Mouse (Mus musculus): ENCODE measurements around the gene Golgb1. TPM values are rescaled to one million over a fixed set of nuclear protein-coding genes. Genes with fewer than 3 reads are reported as not detected.

Golgb1 gene
- polyA plus RNA-seq, 1 experiment, result 14.3 TPM

- H3K27me3 ChIP-seq (ENCODE audit: control insufficient read depth, insufficient read depth, insufficient read length), result peaks cover 8% of the 10 kb centered on the region
- H3ac ChIP-seq (ENCODE audit: control insufficient read depth, insufficient read length), result no peak overlapping the region
- no peaks in the 10 kb centered on the region for H3K36me3 ChIP-seq (ENCODE audit: control insufficient read depth, insufficient read depth)
- no peak overlapping the region for H3K4me2 ChIP-seq (ENCODE audit: low read depth)
- no peak overlapping the region for H3K4me3 ChIP-seq
- no peaks in the 10 kb centered on the region for H3K79me2 ChIP-seq (ENCODE audit: control insufficient read depth, insufficient read depth)
- TF ChIP-seq SRF (IDR thresholded peaks at IDR 0.05; ENCODE audit: control insufficient read depth, insufficient read length, low read depth), result no peak
- no peak for TF ChIP-seq MAX (IDR thresholded peaks at IDR 0.05; ENCODE audit: low read depth)
- TF ChIP-seq TCF3 (IDR thresholded peaks at IDR 0.05; ENCODE audit: insufficient read length, low read depth), result no peak
- no peak for TF ChIP-seq POLR2AphosphoS2 (IDR thresholded peaks at IDR 0.05; ENCODE audit: insufficient read length, low read depth)
- no peak for TF ChIP-seq CEBPB (IDR thresholded peaks at IDR 0.05; ENCODE audit: insufficient read depth, poor library complexity, severe bottlenecking)
- TF ChIP-seq MYOD1 (IDR thresholded peaks at IDR 0.05; ENCODE audit: control insufficient read depth in 1 of 3, insufficient read length in 2 of 3, low read depth in 2 of 3), result no peak
- no peak for TF ChIP-seq TCF12 (IDR thresholded peaks at IDR 0.05; ENCODE audit: insufficient read depth, poor library complexity, severe bottlenecking)
- TF ChIP-seq POLR2A (IDR thresholded peaks at IDR 0.05; ENCODE audit: insufficient read length, low read depth), result no peak
- TF ChIP-seq MYOG (IDR thresholded peaks at IDR 0.05; ENCODE audit: control insufficient read depth in 1 of 3, insufficient read depth in 1 of 3, insufficient read length in 2 of 3, low read depth in 2 of 3), result no peak
- TF ChIP-seq USF1 (IDR thresholded peaks at IDR 0.05; ENCODE audit: low read depth), result no peak
- no peak for TF ChIP-seq REST (IDR thresholded peaks at IDR 0.05; ENCODE audit: insufficient read depth, insufficient read length)
- TF ChIP-seq E2F4 (IDR thresholded peaks at IDR 0.05; ENCODE audit: insufficient read depth), result no peak
These were observed 72.8 kb downstream of the Golgb1 start for GRCm38 (mm10) chr16:36947646-36948197.

GRCm38 (mm10) chr16:36949614-36950336, 74.8 kb downstream of the Golgb1 start:
- Histone ChIP-seq H3K4me2 (ENCODE audit: low read depth) (no peak overlapping the region), H3K4me3 (no peak overlapping the region), H3ac (ENCODE audit: control insufficient read depth, insufficient read length) (no peak overlapping the region), H3K36me3 (ENCODE audit: control insufficient read depth, insufficient read depth) (no peaks in the 10 kb centered on the region), H3K27me3 (ENCODE audit: control insufficient read depth, insufficient read depth, insufficient read length) (peaks cover 8% of the 10 kb centered on the region), H3K79me2 (ENCODE audit: control insufficient read depth, insufficient read depth) (no peaks in the 10 kb centered on the region)
- TF ChIP-seq MYOG (IDR thresholded peaks at IDR 0.05; ENCODE audit: control insufficient read depth in 1 of 3, insufficient read depth in 1 of 3, insufficient read length in 2 of 3, low read depth in 2 of 3) (no peak), MAX (IDR thresholded peaks at IDR 0.05; ENCODE audit: low read depth) (no peak), POLR2A (IDR thresholded peaks at IDR 0.05; ENCODE audit: insufficient read length, low read depth) (no peak), CEBPB (IDR thresholded peaks at IDR 0.05; ENCODE audit: insufficient read depth, poor library complexity, severe bottlenecking) (no peak), USF1 (IDR thresholded peaks at IDR 0.05; ENCODE audit: low read depth) (no peak), REST (IDR thresholded peaks at IDR 0.05; ENCODE audit: insufficient read depth, insufficient read length) (no peak), TCF3 (IDR thresholded peaks at IDR 0.05; ENCODE audit: insufficient read length, low read depth) (no peak), E2F4 (IDR thresholded peaks at IDR 0.05; ENCODE audit: insufficient read depth) (no peak), TCF12 (IDR thresholded peaks at IDR 0.05; ENCODE audit: insufficient read depth, poor library complexity, severe bottlenecking) (no peak), SRF (IDR thresholded peaks at IDR 0.05; ENCODE audit: control insufficient read depth, insufficient read length, low read depth) (no peak)

GRCm38 (mm10) chr16:36951029-36951428, 76.1 kb downstream of the Golgb1 start:
- Histone ChIP-seq H3ac (ENCODE audit: control insufficient read depth, insufficient read length) (no peak overlapping the region), H3K79me2 (ENCODE audit: control insufficient read depth, insufficient read depth) (no peaks in the 10 kb centered on the region), H3K36me3 (ENCODE audit: control insufficient read depth, insufficient read depth) (no peaks in the 10 kb centered on the region), H3K4me3 (no peak overlapping the region), H3K4me2 (ENCODE audit: low read depth) (no peak overlapping the region), H3K27me3 (ENCODE audit: control insufficient read depth, insufficient read depth, insufficient read length) (peaks cover 8% of the 10 kb centered on the region)
- no peak for TF ChIP-seq MYOG (IDR thresholded peaks at IDR 0.05; ENCODE audit: control insufficient read depth in 1 of 3, insufficient read depth in 1 of 3, insufficient read length in 2 of 3, low read depth in 2 of 3)
- no peak for TF ChIP-seq REST (IDR thresholded peaks at IDR 0.05; ENCODE audit: insufficient read depth, insufficient read length)
- TF ChIP-seq MAX (IDR thresholded peaks at IDR 0.05; ENCODE audit: low read depth), result no peak
- TF ChIP-seq E2F4 (IDR thresholded peaks at IDR 0.05; ENCODE audit: insufficient read depth), result no peak
- TF ChIP-seq CEBPB (IDR thresholded peaks at IDR 0.05; ENCODE audit: insufficient read depth, poor library complexity, severe bottlenecking), result no peak
- no peak for TF ChIP-seq SRF (IDR thresholded peaks at IDR 0.05; ENCODE audit: control insufficient read depth, insufficient read length, low read depth)
- TF ChIP-seq POLR2A (IDR thresholded peaks at IDR 0.05; ENCODE audit: insufficient read length, low read depth), result no peak

GRCm38 (mm10) chr16:36955106-36955505, 80.2 kb downstream of the Golgb1 start:
- H3ac ChIP-seq (ENCODE audit: control insufficient read depth, insufficient read length), result no peak overlapping the region
- H3K4me2 ChIP-seq (ENCODE audit: low read depth), result no peak overlapping the region
- peaks cover 8% of the 10 kb centered on the region for H3K27me3 ChIP-seq (ENCODE audit: control insufficient read depth, insufficient read depth, insufficient read length)
- no peaks in the 10 kb centered on the region for H3K36me3 ChIP-seq (ENCODE audit: control insufficient read depth, insufficient read depth)
- no peak overlapping the region for H3K4me3 ChIP-seq
- TF ChIP-seq SRF (IDR thresholded peaks at IDR 0.05; ENCODE audit: control insufficient read depth, insufficient read length, low read depth), result no peak
- no peak for TF ChIP-seq REST (IDR thresholded peaks at IDR 0.05; ENCODE audit: insufficient read depth, insufficient read length)
- TF ChIP-seq CEBPB (IDR thresholded peaks at IDR 0.05; ENCODE audit: insufficient read depth, poor library complexity, severe bottlenecking), result no peak
- no peak for TF ChIP-seq E2F4 (IDR thresholded peaks at IDR 0.05; ENCODE audit: insufficient read depth)
- no peak for TF ChIP-seq MYOD1 (IDR thresholded peaks at IDR 0.05; ENCODE audit: control insufficient read depth in 1 of 3, insufficient read length in 2 of 3, low read depth in 2 of 3)
- TF ChIP-seq POLR2AphosphoS2 (IDR thresholded peaks at IDR 0.05; ENCODE audit: insufficient read length, low read depth), result no peak
- TF ChIP-seq USF1 (IDR thresholded peaks at IDR 0.05; ENCODE audit: low read depth), result no peak
- TF ChIP-seq MAX (IDR thresholded peaks at IDR 0.05; ENCODE audit: low read depth), result no peak
- no peak for TF ChIP-seq MYOG (IDR thresholded peaks at IDR 0.05; ENCODE audit: control insufficient read depth in 1 of 3, insufficient read depth in 1 of 3, insufficient read length in 2 of 3, low read depth in 2 of 3)
- TF ChIP-seq TCF12 (IDR thresholded peaks at IDR 0.05; ENCODE audit: insufficient read depth, poor library complexity, severe bottlenecking), result no peak
- no peak for TF ChIP-seq TCF3 (IDR thresholded peaks at IDR 0.05; ENCODE audit: insufficient read length, low read depth)
- no peak for TF ChIP-seq POLR2A (IDR thresholded peaks at IDR 0.05; ENCODE audit: insufficient read length, low read depth)
- H3K79me2 ChIP-seq (ENCODE audit: control insufficient read depth, insufficient read depth), result no peaks in the 10 kb centered on the region
